Mouse (Mus musculus) thymus, adult 2 months (tissue): ENCODE results near the gene Serinc4. TPM values are rescaled to one million over a fixed set of nuclear protein-coding genes. Genes with fewer than 3 reads are reported as not detected.
"Not testable (repeated sequence)": the region's sequence is repeated elsewhere in the genome, so short reads cannot be mapped to it uniquely, and the experiment has no call there.

Experiments used
- DNase-seq: peaks from one replicate; pipeline ENCODE4 v3.0.0; 2021
- H3K27ac ChIP-seq: fragments of 200-500 bp; 2 replicates; pipeline ENCODE4 v1.5.1; 2012; ENCODE audit warnings: low read length, control low read depth; ENCODE audit not compliant: control insufficient read depth, insufficient read depth
- H3K27me3 ChIP-seq: fragments of 200-500 bp; 2 replicates; pipeline ENCODE4 v1.6.1; 2012; ENCODE audit warnings: mild to moderate bottlenecking, low read length, moderate library complexity, mixed read lengths; ENCODE audit not compliant: control insufficient read depth, insufficient read depth
- H3K36me3 ChIP-seq: fragments of 200-500 bp; 2 replicates; pipeline ENCODE4 v1.6.1; 2012; ENCODE audit warnings: mild to moderate bottlenecking, low read length, moderate library complexity; ENCODE audit not compliant: control insufficient read depth, insufficient read depth
- H3K4me1 ChIP-seq: fragments of 200-500 bp; replicated peaks from 2 replicates; pipeline ENCODE4 v1.6.1; 2012; ENCODE audit warnings: low read length; ENCODE audit not compliant: control insufficient read depth, insufficient read depth
- H3K4me3 ChIP-seq: fragments of 200-500 bp; 2 replicates; pipeline ENCODE4 v1.5.1; 2012; ENCODE audit warnings: mild to moderate bottlenecking, low read length, control low read depth, moderate library complexity; ENCODE audit not compliant: control insufficient read depth, insufficient read depth
- CTCF ChIP-seq: fragments of 200-500 bp; IDR thresholded peaks from 2 replicates; pipeline ENCODE4 v1.5.1; 2012; ENCODE audit warnings: mild to moderate bottlenecking, control low read depth, low read length, moderate library complexity, borderline replicate concordance; ENCODE audit not compliant: control insufficient read depth, poor library complexity, insufficient read depth; ENCODE audit errors: extremely low read depth
- POLR2A ChIP-seq: fragments of 200-500 bp; IDR thresholded peaks from 2 replicates; pipeline ENCODE4 v1.6.1; 2012; ENCODE audit warnings: mild to moderate bottlenecking, low read length, control low read depth, moderate library complexity; ENCODE audit not compliant: control insufficient read depth, poor library complexity, insufficient read depth; ENCODE audit errors: extremely low read depth
- WGBS: fragments of 180-500 bp; shearing (Covaris S2); methylation state at CpG from one replicate; pipeline ENCODE4 v1.1.7; 2018; 5-methylcytosine and 5-hydroxymethylcytosine counted together
- polyA plus RNA-seq: library from polyadenylated mRNA; depleted of rRNA; stranded (reverse); fragments of >200 nt; gene quantifications from 2 replicates; pipeline ENCODE4 v1.2.3, GENCODE M21; 2012

The Serinc4 gene
- polyA plus RNA-seq, 1 experiment: 0.70 TPM

- Histone ChIP-seq H3K4me3 (no peak overlapping the region), H3K4me1 (no peaks in the 10 kb centered on the region), H3K27ac (no peak overlapping the region), H3K36me3 (no peaks in the 10 kb centered on the region), H3K27me3 (no peaks in the 10 kb centered on the region)
- no peak for TF ChIP-seq POLR2A
- no peak for TF ChIP-seq CTCF
- DNase-seq: no peak
- 97% methylated on average over 3 of the region's 3 CpGs for WGBS
Measured at GRCm38 (mm10) chr2:121477491-121478266, 21.1 kb upstream of the Serinc4 start.

- not testable (repeated sequence) for H3K4me3 ChIP-seq, DNase-seq, H3K27ac ChIP-seq, H3K27me3 ChIP-seq, H3K36me3 ChIP-seq, H3K4me1 ChIP-seq
- 96% methylated on average over 2 of the region's 2 CpGs for WGBS
Measured at GRCm38 (mm10) chr2:121475306-121475705, 18.7 kb upstream of the Serinc4 start.

GRCm38 (mm10) chr2:121474180-121474535 lies 17.6 kb upstream of the Serinc4 start:
- Histone ChIP-seq H3K27ac (no peak overlapping the region), H3K36me3 (no peaks in the 10 kb centered on the region), H3K4me1 (no peaks in the 10 kb centered on the region), H3K4me3 (peak overlapping the region; percentile 60), H3K27me3 (no peaks in the 10 kb centered on the region)
- 29% methylated on average over 8 of the region's 8 CpGs for WGBS
- TF ChIP-seq POLR2A (no peak), CTCF (no peak)
- DNase-seq: no peak

GRCm38 (mm10) chr2:121473301-121474179 lies 17.0 kb upstream of the Serinc4 start, which contains the start of gene Mfap1b:
Mfap1b (minus strand) TSS chr2:121474067.
- WGBS: 5% methylated on average over 41 of the region's 41 CpGs
- peak; percentile 77 for DNase-seq
- not testable (repeated sequence) for H3K27me3 ChIP-seq, H3K36me3 ChIP-seq, H3K4me1 ChIP-seq, H3K27ac ChIP-seq
- TF ChIP-seq POLR2A: peak; percentile 56; the same call in 1 of the 2 replicates
- peak within 1 kb of the TSS; percentile 60 for H3K4me3 ChIP-seq

- not testable (repeated sequence) for H3K27ac ChIP-seq, DNase-seq, H3K4me1 ChIP-seq, H3K27me3 ChIP-seq, H3K4me3 ChIP-seq, H3K36me3 ChIP-seq
- 97% methylated on average over 3 of the region's 3 CpGs for WGBS
Measured at GRCm38 (mm10) chr2:121472783-121473182, 16.2 kb upstream of the Serinc4 start.

GRCm38 (mm10) chr2:121468982-121469381 lies 12.4 kb upstream of the Serinc4 start:
- not testable (repeated sequence) for H3K4me3 ChIP-seq, H3K27ac ChIP-seq, H3K4me1 ChIP-seq, H3K27me3 ChIP-seq, H3K36me3 ChIP-seq, DNase-seq
- 89% methylated on average over 2 of the region's 6 CpGs for WGBS

- 91% methylated on average over 2 of the region's 2 CpGs for WGBS
- no peak overlapping the region for H3K27ac ChIP-seq
- TF ChIP-seq CTCF (no peak), POLR2A (no peak)
- DNase-seq: no peak
- peaks cover 5% of the 10 kb centered on the region for H3K4me1 ChIP-seq
- peaks cover 8% of the 10 kb centered on the region; the same call in 1 of the 2 replicates for H3K36me3 ChIP-seq
- H3K27me3 ChIP-seq: no peaks in the 10 kb centered on the region
- no peak overlapping the region for H3K4me3 ChIP-seq
Measured at GRCm38 (mm10) chr2:121460071-121460470, 3.5 kb upstream of the Serinc4 start.
